Mouse (Mus musculus) myocyte (in vitro differentiated cells): ENCODE measurements around the gene Gm21905.

Experiments used
- POLR2A ChIP-seq: IDR thresholded peaks from one replicate; pipeline ENCODE4 v1.6.1; 2011; ENCODE audit warnings: low read depth, mild to moderate bottlenecking, control low read depth, moderate library complexity; ENCODE audit not compliant: insufficient read length
- TCF12 ChIP-seq: IDR thresholded peaks from one replicate; pipeline ENCODE4 v1.6.1; 2011; ENCODE audit warnings: mild to moderate bottlenecking, control low read depth; ENCODE audit not compliant: poor library complexity, insufficient read depth, severe bottlenecking

DNA sequence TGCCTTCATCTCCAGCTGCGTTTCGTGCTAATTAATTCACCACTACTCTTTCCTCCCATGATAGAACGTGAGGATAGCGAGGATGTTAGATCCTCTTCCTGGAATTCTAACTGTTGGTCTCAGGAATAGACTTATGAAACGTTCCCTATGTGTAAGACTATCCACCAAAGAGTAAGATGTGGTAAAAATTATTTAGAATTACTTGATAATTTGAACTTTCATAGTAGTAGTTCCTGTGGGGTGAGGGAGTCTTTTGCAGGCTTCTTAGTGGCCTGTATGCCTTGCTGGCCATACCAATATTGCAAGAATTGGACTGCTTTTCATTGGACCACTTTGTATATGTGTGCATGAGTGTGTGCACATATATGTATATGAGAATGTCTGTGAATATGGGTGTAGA, at the start of gene Gm21905:
- TF ChIP-seq TCF12 = no peak
- no peak for TF ChIP-seq POLR2A
